Mouse (Mus musculus) embryonic facial prominence, embryonic 14.5 days (tissue): ENCODE results near the gene Srgap3. TPM values are rescaled to one million over a fixed set of nuclear protein-coding genes. Genes with fewer than 3 reads are reported as not detected.
A peak's percentile ranks its signal among the peaks of the same experiment; 100 is the strongest.

ENCODE experiments used
- ATAC-seq: fragments of 200-750 bp; cut with Nextera tagmentation; 2 replicates; pipeline ENCODE4 v1.8.0; 2017; ENCODE audit warnings: low read depth, moderate number of reproducible peaks, moderate TSS enrichment
- DNase-seq: peaks from one replicate; pipeline ENCODE4 v3.0.0-alpha.2; 2015; ENCODE audit warnings: low spot score
- H3K27ac ChIP-seq: fragments of 300-500 bp; sonication (generic); replicated peaks from 2 replicates; pipeline ENCODE4 v1.5.1; 2014; ENCODE audit warnings: low read depth, mild to moderate bottlenecking, low read length, moderate library complexity
- H3K27me3 ChIP-seq: fragments of 300-500 bp; sonication (generic); replicated peaks from 2 replicates; pipeline ENCODE4 v1.6.1; 2014; ENCODE audit warnings: low read length; ENCODE audit not compliant: control insufficient read depth, insufficient read depth
- H3K36me3 ChIP-seq: fragments of 300-500 bp; sonication (generic); 2 replicates; pipeline ENCODE4 v1.6.1; 2014; ENCODE audit warnings: low read length, mixed read lengths; ENCODE audit not compliant: control insufficient read depth, insufficient read depth
- H3K4me1 ChIP-seq: fragments of 300-500 bp; sonication (generic); 2 replicates; pipeline ENCODE4 v1.6.1; 2014; ENCODE audit warnings: antibody characterized with exemption, low read length; ENCODE audit not compliant: control insufficient read depth, insufficient read depth
- H3K4me2 ChIP-seq: fragments of 300-500 bp; sonication (generic); 2 replicates; pipeline ENCODE4 v1.6.1; 2014; ENCODE audit warnings: low read depth, mild to moderate bottlenecking, low read length, moderate library complexity, mixed read lengths
- H3K4me3 ChIP-seq: fragments of 300-500 bp; sonication (generic); 2 replicates; pipeline ENCODE4 v1.5.1; 2014; ENCODE audit warnings: low read depth, mild to moderate bottlenecking, low read length
- H3K9ac ChIP-seq: fragments of 300-500 bp; sonication (generic); 2 replicates; pipeline ENCODE4 v1.6.1; 2014; ENCODE audit warnings: low read depth, mild to moderate bottlenecking, low read length, moderate library complexity, mixed read lengths
- H3K9me3 ChIP-seq: fragments of 300-500 bp; sonication (generic); 2 replicates; pipeline ENCODE4 v1.6.1; 2016; ENCODE audit warnings: low read length; ENCODE audit not compliant: control insufficient read depth
- WGBS: fragments of 180-500 bp; shearing (Covaris S2); extraction: QIAGEN DNeasy Blood & Tissue Kit; methylation state at CpG from one replicate; pipeline ENCODE4 v1.1.7; 2014; 5-methylcytosine and 5-hydroxymethylcytosine counted together
- polyA plus RNA-seq: library from polyadenylated mRNA; unstranded; fragments of >200 nt; fragmentation: Nextera tagmentation; extraction: Ambion mirVana; gene quantifications from 2 replicates; pipeline ENCODE4 v1.2.1, GENCODE M21; 2014

Srgap3 gene
- polyA plus RNA-seq, 1 experiment from 2014 or later, result 8.4 TPM

DNA sequence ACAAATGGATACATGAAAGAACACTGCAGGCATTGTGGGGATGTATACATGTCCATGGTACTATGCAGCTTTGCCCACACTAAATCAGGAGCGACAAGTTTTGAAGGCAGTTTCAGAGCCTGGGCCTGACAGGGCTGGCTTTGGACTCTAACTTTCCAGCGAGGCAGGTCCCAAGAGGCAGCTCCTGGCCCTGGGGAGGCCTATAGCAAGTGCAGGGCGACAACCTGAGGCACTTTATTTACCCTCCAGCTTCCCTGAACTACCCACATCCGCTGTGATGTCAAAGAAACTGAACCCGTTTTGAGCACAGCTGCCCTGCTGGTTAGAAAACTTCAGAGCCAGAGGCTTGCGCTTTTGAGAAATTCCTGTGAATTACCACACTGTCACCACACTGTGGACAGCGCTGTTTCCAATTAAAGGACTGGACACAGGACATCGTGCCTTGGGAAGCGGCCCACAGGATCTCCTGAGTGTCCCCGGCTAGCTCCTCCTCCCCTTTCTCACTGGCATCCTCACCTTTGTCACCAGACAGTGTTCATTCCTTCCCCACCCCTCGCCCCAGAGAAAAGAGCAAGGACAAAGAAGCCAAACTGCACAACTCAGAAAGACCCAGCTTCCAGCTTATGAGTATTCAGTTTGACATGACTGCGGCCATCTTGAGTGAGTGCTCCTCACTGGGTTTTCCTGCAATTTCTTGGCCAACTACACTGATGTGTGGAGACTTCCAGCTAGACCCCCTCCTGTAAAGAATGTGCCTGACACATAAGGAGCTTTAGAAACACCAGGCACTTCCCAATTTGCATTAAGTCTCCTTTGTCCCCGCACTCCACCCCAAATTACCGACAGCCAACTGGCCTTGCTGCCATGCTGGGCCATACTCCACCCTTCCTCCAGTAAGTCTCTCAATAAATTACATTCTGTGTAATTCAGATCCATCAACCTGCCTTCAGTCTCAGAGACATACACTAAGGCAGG, 94.5 kb downstream of the Srgap3 start:
- no peaks in the 10 kb centered on the region for H3K36me3 ChIP-seq
- 45% methylated on average over 14 of the region's 14 CpGs for WGBS
- no peaks in the 10 kb centered on the region for H3K27me3 ChIP-seq
- no peak for ATAC-seq
- H3K4me3 ChIP-seq, result no peak overlapping the region
- no peak overlapping the region for H3K9ac ChIP-seq
- H3K4me1 ChIP-seq, result peaks cover 4% of the 10 kb centered on the region; the same call in 1 of the 2 replicates
- H3K4me2 ChIP-seq, result no peak overlapping the region
- H3K9me3 ChIP-seq, result no peaks in the 10 kb centered on the region
- H3K27ac ChIP-seq, result no peak overlapping the region
- DNase-seq, result no peak

- 53% methylated on average over 5 of the region's 5 CpGs for WGBS
- DNase-seq (no peak), ATAC-seq (no peak)
- H3K36me3 ChIP-seq, result no peaks in the 10 kb centered on the region
- no peak overlapping the region for H3K9ac ChIP-seq
- no peak overlapping the region for H3K27ac ChIP-seq
- H3K27me3 ChIP-seq, result no peaks in the 10 kb centered on the region
- H3K9me3 ChIP-seq, result no peaks in the 10 kb centered on the region
- H3K4me2 ChIP-seq, result no peak overlapping the region
- no peaks in the 10 kb centered on the region; the same call in 1 of the 2 replicates for H3K4me1 ChIP-seq
- H3K4me3 ChIP-seq, result no peak overlapping the region
These were observed 96.3 kb downstream of the Srgap3 start for GRCm38 (mm10) chr6:112850745-112851144.

GRCm38 (mm10) chr6:112848629-112849180, 98.4 kb downstream of the Srgap3 start:
- no peak overlapping the region for H3K4me2 ChIP-seq
- no peak overlapping the region for H3K4me3 ChIP-seq
- DNase-seq (no peak), ATAC-seq (peak; percentile 56; the same call in 1 of the 2 replicates)
- no peak overlapping the region for H3K9ac ChIP-seq
- no peaks in the 10 kb centered on the region for H3K9me3 ChIP-seq
- H3K36me3 ChIP-seq, result no peaks in the 10 kb centered on the region
- no peaks in the 10 kb centered on the region; the same call in 1 of the 2 replicates for H3K4me1 ChIP-seq
- no peak overlapping the region for H3K27ac ChIP-seq
- WGBS, result 88% methylated on average over 8 of the region's 8 CpGs
- H3K27me3 ChIP-seq, result no peaks in the 10 kb centered on the region

GRCm38 (mm10) chr6:112846863-112847262, 100.2 kb downstream of the Srgap3 start:
- Histone ChIP-seq H3K9ac (no peak overlapping the region), H3K36me3 (no peaks in the 10 kb centered on the region), H3K27ac (no peak overlapping the region), H3K27me3 (no peaks in the 10 kb centered on the region), H3K4me2 (no peak overlapping the region), H3K4me3 (no peak overlapping the region), H3K4me1 (no peaks in the 10 kb centered on the region; the same call in 1 of the 2 replicates), H3K9me3 (no peaks in the 10 kb centered on the region)
- DNase-seq (no peak), ATAC-seq (no peak)
- WGBS, result 90% methylated on average over 9 of the region's 9 CpGs

DNA sequence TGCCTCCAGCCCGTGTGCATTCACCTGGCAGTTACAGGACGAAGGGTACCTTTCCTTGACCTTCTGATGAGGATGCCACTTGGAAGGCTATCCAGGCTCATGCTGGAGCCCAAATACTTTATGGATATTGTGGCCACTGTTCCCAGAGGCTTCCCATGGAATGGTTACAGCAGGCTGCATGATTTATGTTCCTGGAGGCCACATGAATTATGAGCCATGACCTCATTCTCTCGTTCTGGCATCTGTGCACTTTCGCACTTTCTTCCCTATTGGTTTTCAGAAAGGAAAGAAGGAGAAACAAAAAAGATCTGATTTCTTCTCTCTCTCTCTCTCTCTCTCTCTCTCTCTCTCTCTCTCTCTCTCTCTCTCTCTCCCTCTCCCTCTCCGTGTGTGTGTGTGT, 104.6 kb downstream of the Srgap3 start:
- Histone ChIP-seq H3K4me2 (no peak overlapping the region), H3K4me1 (no peaks in the 10 kb centered on the region; the same call in 1 of the 2 replicates), H3K9me3 (no peaks in the 10 kb centered on the region), H3K9ac (no peak overlapping the region), H3K36me3 (no peaks in the 10 kb centered on the region), H3K27me3 (no peaks in the 10 kb centered on the region), H3K27ac (no peak overlapping the region), H3K4me3 (no peak overlapping the region)
- DNase-seq (no peak), ATAC-seq (no peak)
- WGBS, result 57% methylated on average over 5 of the region's 5 CpGs

DNA sequence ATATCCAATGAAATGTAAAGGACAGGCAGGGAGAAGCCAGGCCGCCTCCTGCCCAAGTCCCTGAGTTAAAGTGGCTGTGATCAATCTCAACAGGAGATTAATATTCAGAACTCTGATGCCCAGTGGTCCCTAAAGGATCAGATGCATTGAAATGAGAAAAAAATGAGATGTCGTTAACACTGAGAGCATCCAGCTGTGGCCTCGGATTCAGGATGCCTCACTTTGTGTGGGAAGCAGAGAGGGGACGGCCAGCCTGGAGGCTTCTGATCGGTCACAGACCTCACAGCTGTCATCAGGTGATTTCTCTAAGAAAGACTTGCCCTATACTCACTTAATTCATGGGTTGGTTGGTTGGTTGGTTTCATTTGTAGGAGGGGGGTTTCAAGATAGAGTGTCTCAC, 106.7 kb downstream of the Srgap3 start:
- Histone ChIP-seq H3K9ac (no peak overlapping the region), H3K9me3 (no peaks in the 10 kb centered on the region), H3K4me2 (no peak overlapping the region), H3K27me3 (no peaks in the 10 kb centered on the region), H3K36me3 (no peaks in the 10 kb centered on the region), H3K4me3 (no peak overlapping the region), H3K4me1 (no peaks in the 10 kb centered on the region; the same call in 1 of the 2 replicates), H3K27ac (no peak overlapping the region)
- no peak for DNase-seq
- 62% methylated on average over 5 of the region's 5 CpGs for WGBS
- ATAC-seq, result no peak

DNA sequence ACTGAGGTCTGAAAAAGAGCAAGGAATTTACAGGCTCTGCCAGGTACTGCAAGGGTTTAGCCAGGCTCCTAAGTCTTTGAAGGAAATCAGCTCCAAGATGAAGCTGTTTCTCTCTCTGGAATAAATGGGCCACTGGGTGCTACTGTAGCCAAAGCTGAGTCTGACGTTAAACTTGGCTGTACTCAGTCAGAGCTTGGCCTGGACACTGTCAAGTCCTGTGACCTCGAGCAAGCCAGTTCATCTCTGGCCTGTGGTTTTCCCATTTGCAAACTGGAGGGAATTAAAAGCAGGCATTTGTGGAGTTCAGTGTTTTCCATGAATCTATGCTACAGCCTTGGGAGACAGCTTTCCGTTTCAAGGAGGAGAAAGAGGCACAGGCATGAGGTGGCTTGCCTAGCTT, 107.7 kb downstream of the Srgap3 start:
- Histone ChIP-seq H3K4me1 (no peaks in the 10 kb centered on the region), H3K27ac (no peak overlapping the region), H3K4me2 (no peak overlapping the region), H3K9me3 (no peaks in the 10 kb centered on the region), H3K9ac (no peak overlapping the region), H3K27me3 (no peaks in the 10 kb centered on the region), H3K36me3 (no peaks in the 10 kb centered on the region), H3K4me3 (no peak overlapping the region)
- 63% methylated on average over 3 of the region's 3 CpGs for WGBS
- no peak for ATAC-seq
- no peak for DNase-seq

DNA sequence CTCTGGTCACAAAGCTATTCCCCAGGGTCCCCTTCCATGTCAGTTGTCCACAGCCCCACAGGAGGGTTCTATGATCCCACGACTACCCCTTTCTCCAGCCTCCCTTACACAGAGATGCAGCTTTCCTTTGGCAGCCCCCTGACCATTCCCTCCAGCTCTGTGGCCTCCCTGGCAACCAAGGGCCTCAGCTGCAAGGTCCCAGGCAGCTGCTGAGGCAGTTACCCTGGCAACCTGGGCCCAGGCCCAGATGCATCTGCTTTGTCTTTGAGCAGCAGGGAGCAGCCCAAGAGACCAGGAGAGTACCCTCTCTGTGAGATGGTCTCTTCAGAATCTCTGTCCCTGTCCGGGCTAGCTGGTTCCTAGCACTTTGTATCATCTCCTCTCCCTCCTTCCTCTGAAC, 108.2 kb downstream of the Srgap3 start:
- Histone ChIP-seq H3K27me3 (no peaks in the 10 kb centered on the region), H3K4me1 (0 out of 2 replicates have a peak, but pooled peaks cover 4% of the 10 kb centered on the region), H3K4me2 (no peak overlapping the region), H3K9ac (no peak overlapping the region), H3K36me3 (no peaks in the 10 kb centered on the region), H3K4me3 (no peak overlapping the region), H3K27ac (no peak overlapping the region), H3K9me3 (no peaks in the 10 kb centered on the region)
- ATAC-seq (peak; percentile 79; the same call in 1 of the 2 replicates), DNase-seq (no peak)
- WGBS, result 60% methylated on average over 2 of the region's 2 CpGs
